Mouse (Mus musculus): ENCODE data around the gene Gm3460. TPM values are rescaled to one million over a fixed set of nuclear protein-coding genes. Genes with fewer than 3 reads are reported as not detected.
A peak's percentile ranks its signal among the peaks of the same experiment; 100 is the strongest.
"Not testable (repeated sequence)": the region's sequence is repeated elsewhere in the genome, so short reads cannot be mapped to it uniquely, and the experiment has no call there.

Gene Gm3460
- polyA plus RNA-seq (2012; rRNA removed) = 0.40 TPM in 1 of 2 replicates, not detected in the other

- not testable (repeated sequence) for H3K27ac ChIP-seq (ENCODE audit: insufficient read depth, low read length); H3K4me3 ChIP-seq (ENCODE audit: insufficient read depth, low read length); H3K4me1 ChIP-seq (ENCODE audit: control insufficient read depth, insufficient read depth, low read length)
Observed at GRCm38 (mm10) chr14:6622318-6622717, at the start of gene Gm3460. Gene Gm3460, minus strand, starts transcription at chr14:6622418.

- H3K27ac ChIP-seq (ENCODE audit: insufficient read depth, low read length); H3K4me3 ChIP-seq (ENCODE audit: insufficient read depth, low read length); H3K4me1 ChIP-seq (ENCODE audit: control insufficient read depth, insufficient read depth, low read length): not testable (repeated sequence)
Observed at GRCm38 (mm10) chr14:6606436-6606835, 15.8 kb downstream of the Gm3460 start.

GRCm38 (mm10) chr14:6605004-6605403, 17.2 kb downstream of the Gm3460 start:
- H3K4me1 ChIP-seq (ENCODE audit: control insufficient read depth, insufficient read depth, low read length); H3K27ac ChIP-seq (ENCODE audit: insufficient read depth, low read length): not testable (repeated sequence)
- 0 out of 2 replicates have a peak overlapping the region, but pooled peaks have one; percentile 18 for H3K4me3 ChIP-seq (ENCODE audit: insufficient read depth, low read length)

GRCm38 (mm10) chr14:6604551-6604950, 17.7 kb downstream of the Gm3460 start:
- 0 out of 2 replicates have a peak overlapping the region, but pooled peaks have one; percentile 18 for H3K4me3 ChIP-seq (ENCODE audit: insufficient read depth, low read length)
- not testable (repeated sequence) for H3K27ac ChIP-seq (ENCODE audit: insufficient read depth, low read length); H3K4me1 ChIP-seq (ENCODE audit: control insufficient read depth, insufficient read depth, low read length)

GRCm38 (mm10) chr14:6590513-6590912, 31.7 kb downstream of the Gm3460 start, which contains the start of gene Gm3629:
Gene Gm3629, minus strand, starts transcription at chr14:6590613.
- H3K4me3 ChIP-seq (ENCODE audit: insufficient read depth, low read length); H3K4me1 ChIP-seq (ENCODE audit: control insufficient read depth, insufficient read depth, low read length); H3K27ac ChIP-seq (ENCODE audit: insufficient read depth, low read length): not testable (repeated sequence)

Other genes starting within 250 kb of the Gm3460 start
- gene Gm16440, start 232.1 kb downstream of the Gm3460 start, polyA plus RNA-seq (2012; rRNA removed) = not detected in 2 replicates
- 0.75 and 1.1 TPM in 2 replicates for gene Gm3591, start 209.9 kb downstream of the Gm3460 start, polyA plus RNA-seq (2012; rRNA removed)
- not detected in 2 replicates for gene Gm3594, start 177.8 kb downstream of the Gm3460 start, polyA plus RNA-seq (2012; rRNA removed)
- not detected in 2 replicates for gene Gm8356, start 85.1 kb downstream of the Gm3460 start, polyA plus RNA-seq (2012; rRNA removed)
- gene Gm3629, start 31.8 kb downstream of the Gm3460 start, polyA plus RNA-seq (2012; rRNA removed) = 0.26 and 0.69 TPM in 2 replicates
- 0.08 TPM in 1 of 2 replicates, not detected in the other for gene Gm10251, start 61.8 kb upstream of the Gm3460 start, polyA plus RNA-seq (2012; rRNA removed)
- gene Gm8050, start 97.8 kb upstream of the Gm3460 start, polyA plus RNA-seq (2012; rRNA removed) = not detected in 2 replicates
- 5.4 and 6.5 TPM in 2 replicates for gene Gm3636, start 119.9 kb upstream of the Gm3460 start, polyA plus RNA-seq (2012; rRNA removed)
- 0.06 TPM in 1 of 2 replicates, not detected in the other for gene Gm8362, start 152.0 kb upstream of the Gm3460 start, polyA plus RNA-seq (2012; rRNA removed)
- gene Gm3642, start 217.9 kb upstream of the Gm3460 start, polyA plus RNA-seq (2012; rRNA removed) = 0.06 TPM in 1 of 2 replicates, not detected in the other

Data from cortical plate, adult 2 months (tissue).